Mouse (Mus musculus) c-Kit-positive CD71-negative TER-119-negative erythroid progenitor cells, embryonic 14.5 days (primary cell): Measurements from ENCODE around the gene Mtmr12.

Source experiments
- DNase-seq: peaks from one replicate; pipeline ENCODE4 v3.0.0-alpha.2; 2013; ENCODE audit warnings: low read depth

The Mtmr12 gene

GRCm38 (mm10) chr15:12235559-12235958 lies 30.7 kb downstream of the Mtmr12 start:
- DNase-seq = no peak

DNA sequence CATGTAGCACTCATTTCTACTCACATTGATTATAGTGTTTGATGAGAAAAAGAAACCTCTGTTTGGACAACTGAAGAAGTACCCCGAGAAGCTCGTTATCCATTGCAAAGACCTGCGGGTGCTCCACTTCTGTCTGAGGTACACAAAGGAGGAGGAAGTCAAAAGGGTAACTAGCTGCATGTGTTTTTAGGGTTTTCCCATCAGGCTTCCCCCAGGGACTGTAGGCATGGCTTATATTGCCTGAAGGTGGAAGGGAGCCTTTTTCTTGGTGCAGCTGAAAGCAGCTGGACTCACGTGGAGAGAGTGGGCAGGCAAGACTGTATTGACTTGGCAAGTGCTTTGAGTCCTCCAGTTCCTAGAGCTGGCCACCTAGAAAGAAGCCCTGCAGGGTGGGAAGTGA lies 31.2 kb downstream of the Mtmr12 start:
- no peak for DNase-seq

DNA sequence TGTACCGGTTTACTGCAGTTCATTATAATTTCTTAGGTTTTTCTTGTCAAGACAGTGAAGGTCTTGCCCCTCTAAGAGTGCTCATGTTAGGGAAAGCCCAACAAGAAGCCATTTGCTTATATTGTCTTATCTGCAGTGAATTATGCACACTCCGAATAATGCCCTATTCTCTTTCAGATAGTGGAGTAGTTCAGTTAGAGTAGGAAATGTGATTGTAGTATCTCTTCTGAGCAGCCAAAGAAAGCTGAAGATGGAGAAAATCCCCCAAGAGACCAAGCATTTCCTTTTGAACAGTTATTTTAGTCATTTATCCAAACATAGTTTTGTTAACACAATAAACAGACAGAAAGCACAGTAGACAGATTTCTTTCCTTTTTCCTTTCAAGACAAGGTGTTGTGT lies 32.1 kb downstream of the Mtmr12 start:
- DNase-seq = no peak

DNA sequence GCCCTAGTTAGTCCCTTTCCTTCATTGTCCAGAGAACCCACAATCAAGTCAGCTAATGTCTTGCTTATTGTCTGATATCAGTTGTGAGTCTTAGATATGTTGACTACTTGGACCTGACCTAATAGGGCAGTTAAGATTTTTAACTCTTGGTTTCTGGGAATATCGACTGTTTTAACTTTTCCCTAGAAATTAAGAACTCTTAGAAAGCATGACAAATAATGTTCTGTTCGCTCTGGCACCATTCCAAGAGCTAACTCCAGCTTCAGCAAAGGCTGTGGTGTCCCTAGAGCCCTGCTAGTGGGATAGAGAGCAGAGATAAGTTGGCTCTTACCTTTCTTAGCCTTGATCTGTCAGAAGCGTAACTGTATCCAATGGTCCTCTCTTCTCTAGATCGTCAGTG lies 32.7 kb downstream of the Mtmr12 start:
- no peak for DNase-seq

DNA sequence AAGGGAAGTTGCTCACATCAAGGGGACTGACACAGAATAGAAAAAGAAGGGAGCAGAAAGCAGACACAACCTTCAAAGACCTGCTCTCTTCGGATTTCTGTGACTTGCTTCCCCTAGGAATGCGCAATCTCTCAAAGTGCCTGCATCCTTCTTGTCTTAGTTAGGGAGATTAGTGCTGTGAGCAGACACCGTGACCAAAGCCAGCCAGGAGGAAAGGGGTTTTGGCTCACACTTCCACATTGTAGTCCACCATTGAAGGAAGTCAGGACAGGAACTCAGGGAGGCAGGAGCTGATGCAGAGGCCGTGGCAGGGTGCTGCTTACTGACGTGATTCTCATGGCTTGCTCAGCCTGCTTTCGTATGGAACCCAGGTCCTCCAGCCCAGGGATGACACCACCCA lies 33.5 kb downstream of the Mtmr12 start:
- DNase-seq = no peak

GRCm38 (mm10) chr15:12240705-12241328 lies 36.0 kb downstream of the Mtmr12 start:
- no peak for DNase-seq

GRCm38 (mm10) chr15:12243792-12244191 lies 39.0 kb downstream of the Mtmr12 start:
- DNase-seq = no peak

DNA sequence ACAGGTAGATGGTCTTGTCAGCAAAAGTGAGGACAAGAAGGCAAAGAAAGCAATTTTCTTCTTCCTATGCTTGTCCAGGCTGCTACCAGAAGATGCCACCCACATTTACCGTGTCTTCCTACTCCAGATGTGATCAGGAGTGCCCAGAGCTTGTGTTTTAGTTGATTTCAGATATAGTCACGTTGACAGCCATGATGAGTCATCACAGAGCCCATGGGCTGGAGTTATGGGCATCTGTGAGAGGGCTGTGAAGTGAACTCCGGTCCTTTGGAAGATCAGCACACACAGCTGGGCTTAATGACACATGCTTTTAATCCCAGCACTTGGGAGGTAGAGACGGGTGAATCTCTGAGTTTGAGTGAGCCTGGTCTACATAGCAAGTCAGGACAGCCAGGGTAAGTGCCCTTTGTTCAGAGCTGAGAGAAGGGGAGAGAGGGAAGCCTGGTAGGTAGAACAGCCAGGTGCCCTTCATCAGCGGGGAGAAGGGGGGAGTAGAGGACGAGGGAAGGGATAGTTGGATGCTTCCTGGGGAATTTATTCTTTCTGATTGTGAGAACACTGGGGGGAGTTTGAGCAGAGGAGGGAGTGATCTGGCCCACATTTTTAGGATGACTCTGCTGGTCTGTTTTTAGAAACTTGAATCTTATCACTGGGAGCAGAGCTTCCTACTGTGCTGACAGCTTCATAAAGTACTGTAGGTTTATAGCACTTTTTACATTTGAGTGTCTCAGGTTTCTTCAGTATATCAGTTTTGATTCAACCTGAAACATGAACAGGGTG lies 40.9 kb downstream of the Mtmr12 start:
- DNase-seq = no peak

DNA sequence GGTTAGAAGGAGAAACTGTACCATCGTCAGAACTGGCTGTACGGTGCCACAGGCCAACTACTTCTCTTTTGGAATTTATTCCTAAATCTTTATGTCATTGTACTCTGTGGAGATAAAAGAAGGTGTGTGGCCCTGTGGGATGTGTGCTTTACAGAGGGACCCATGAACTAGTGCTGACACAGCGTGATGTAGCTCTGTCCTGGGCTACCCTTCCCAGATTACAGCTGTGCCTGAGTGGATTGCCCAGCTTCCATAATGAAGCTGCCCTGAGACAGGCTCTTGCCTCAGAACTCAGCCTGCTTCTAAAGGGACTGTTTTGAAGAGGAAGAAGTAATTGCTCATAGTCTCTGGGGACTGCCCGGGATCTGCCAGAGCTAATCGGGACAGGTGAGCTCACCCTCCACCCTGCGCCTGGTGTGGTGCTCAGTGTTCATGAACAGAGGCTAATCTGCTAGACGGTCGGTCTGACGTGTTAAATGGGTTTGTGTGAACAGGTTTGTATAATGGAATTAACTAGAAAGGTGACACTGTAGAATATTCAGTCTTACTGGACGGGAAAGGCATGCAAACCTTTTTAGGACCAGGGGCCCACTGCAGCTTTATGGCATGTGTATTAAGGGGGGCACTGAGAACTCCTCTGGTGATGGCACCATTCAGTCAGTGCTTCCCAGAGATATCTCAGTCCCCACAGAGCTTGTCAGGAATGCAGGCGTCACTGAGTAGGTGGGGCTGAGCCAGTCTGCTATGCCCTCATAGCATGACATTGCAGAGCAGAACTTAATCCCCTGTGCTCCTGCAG lies 41.7 kb downstream of the Mtmr12 start:
- DNase-seq = no peak

GRCm38 (mm10) chr15:12247159-12247603 lies 42.4 kb downstream of the Mtmr12 start:
- no peak for DNase-seq

DNA sequence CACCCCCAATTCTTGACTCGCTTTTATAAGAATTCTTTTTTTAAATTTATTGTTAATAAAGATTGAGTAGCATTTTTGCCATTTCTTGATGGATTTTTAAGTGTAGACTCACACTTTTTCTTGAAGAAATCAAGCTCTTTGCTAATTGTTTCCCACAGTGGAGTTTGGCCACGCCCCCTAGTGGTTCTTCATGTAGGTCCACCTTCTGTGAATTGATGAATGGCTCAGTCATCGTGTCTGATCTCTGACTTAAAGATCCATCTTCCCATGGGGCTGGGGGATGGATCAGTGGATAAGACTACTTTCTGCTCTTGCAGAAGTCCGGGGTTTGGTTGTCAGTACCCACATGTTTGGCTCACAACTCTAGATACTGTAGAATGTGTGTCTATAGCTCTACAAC lies 43.5 kb downstream of the Mtmr12 start:
- no peak for DNase-seq

- no peak for DNase-seq
Measured at GRCm38 (mm10) chr15:12250350-12250749, 45.5 kb downstream of the Mtmr12 start.

DNA sequence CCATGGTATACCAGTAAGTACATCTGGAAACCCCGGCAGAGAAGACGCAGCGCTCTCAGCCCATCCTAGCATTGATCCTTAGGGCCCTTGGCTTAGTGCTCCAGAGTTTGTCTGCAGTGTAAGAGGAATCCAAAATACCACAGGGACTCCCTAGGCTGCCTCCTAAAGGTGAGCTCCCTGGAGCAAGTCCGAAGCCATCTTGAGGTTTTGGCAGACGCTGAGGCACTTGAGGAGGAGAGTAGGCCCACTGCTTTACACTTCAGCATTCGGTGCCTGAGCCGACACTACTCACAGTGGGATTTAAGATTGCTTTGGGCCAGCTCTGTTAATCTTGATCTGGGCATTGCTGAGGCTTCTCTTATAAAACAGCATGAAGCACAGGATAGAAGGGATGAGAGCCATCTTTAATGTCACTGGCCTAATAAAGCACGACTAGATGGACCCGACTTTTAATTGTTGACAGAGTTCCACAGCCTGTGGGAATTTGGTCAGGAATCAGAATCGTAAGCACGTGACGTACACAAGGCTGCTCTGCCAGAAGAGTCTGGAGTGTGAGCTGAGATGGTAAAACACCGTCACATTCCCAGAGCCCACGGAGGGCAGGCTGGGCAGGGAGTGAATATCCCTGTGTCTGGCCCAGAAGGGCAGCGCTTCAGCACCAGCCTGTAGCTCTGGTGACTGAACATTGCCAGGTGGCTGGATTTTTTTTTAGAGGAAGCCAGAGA lies 46.8 kb downstream of the Mtmr12 start:
- DNase-seq = no peak

DNA sequence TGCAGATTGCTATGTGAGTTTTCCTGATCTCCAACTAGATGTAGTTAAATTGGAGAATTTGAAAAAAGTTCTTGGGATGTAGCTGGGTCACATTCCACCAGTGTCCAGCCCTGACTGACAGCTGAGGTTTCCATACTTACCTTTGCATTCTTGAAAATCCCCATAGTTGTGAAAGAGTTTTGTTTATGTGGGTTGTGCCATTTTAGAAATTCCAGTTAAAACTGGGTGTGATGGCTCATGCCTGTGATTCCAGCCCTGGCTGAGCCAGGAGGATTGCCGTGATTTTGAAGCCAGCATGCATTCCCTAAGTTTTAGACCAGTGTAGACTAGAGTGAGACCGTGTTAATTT lies 47.3 kb downstream of the Mtmr12 start:
- DNase-seq = no peak

DNA sequence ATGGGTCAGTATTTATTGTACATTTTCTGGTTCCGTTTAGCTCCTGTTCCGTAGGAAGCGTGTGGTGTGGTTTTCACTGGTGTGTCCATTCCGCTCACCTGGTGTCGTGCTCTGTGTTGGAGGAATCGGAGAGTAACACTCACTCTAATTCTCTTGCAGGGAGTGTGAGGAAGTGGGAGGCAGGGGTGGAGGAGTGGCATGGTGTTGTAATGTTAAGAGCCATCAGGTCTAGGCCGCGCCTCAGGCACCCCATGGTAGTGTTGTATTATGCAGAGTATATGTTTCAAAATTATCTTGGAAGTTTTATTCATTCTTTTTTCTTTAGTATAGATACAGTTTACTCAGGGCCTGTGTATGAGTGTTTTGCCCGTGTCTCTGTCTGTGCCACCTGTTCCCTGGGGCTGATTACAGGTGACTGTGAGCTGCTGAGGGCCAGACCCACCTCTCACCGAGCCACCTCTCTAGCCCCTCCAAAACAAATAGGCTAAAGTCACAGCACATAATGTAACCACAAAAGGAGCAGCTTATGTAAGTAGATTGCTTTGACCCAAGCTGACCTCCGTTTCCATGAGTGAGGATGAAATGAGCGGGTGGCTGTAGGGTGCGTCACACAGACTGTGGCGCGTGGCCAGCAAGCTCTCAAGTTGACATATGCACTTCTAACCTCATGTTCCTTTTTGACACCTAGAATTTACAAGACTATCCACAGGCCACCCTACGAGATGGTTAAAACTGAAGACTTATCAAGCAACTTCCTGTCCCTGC lies 53.1 kb downstream of the Mtmr12 start:
- no peak for DNase-seq

- DNase-seq = no peak
Measured at GRCm38 (mm10) chr15:12263056-12263455, 58.2 kb downstream of the Mtmr12 start.

GRCm38 (mm10) chr15:12266460-12266859 lies 61.6 kb downstream of the Mtmr12 start:
- DNase-seq = no peak

DNA sequence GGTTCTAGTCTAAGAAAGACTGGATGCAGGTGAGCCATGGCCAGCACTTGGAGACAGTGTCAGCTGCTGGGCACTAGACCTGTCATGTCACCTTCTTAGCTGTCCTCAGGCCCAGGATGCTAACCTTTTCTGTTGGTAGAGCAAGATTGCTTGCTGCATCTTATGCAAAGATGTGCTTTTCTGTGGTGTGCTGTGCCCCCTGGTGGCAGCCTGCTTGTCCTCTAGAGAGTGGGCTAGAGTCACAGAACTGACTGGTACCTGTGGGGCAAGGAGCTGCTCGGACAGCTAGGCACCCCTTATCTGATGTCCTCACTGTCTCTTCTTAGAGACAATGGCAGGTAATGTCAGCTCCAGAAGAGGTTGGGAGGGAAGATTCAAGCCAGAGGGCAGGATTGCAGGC lies 63.2 kb downstream of the Mtmr12 start:
- DNase-seq = peak; percentile 58

DNA sequence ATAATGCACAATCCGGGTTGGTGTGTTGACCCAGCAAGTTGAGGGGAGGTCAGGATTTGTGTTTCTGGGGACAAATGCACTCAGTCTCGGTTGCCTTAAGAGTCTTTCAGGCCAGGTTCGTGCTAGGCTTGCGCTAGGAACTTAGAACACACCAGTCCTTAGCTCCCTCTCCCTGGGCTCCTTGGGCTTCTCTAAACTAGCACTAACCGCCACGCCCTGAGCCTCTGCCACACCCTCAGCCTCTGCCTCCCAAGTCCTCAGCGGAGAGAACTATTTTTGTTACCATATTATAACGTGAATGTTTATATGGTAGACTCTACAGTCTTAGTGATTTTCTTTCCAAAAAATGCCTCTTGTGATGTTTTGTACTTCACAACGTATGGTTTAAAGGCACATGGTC lies 66.5 kb downstream of the Mtmr12 start:
- DNase-seq = no peak

- no peak for DNase-seq
Measured at GRCm38 (mm10) chr15:12273325-12274052, 68.7 kb downstream of the Mtmr12 start.
